ENCODE assay signal across 15 mouse cellular contexts in genomic region chr14:54416830-54417229, GRCm38 (mm10). TPM values are rescaled to one million over a fixed set of nuclear protein-coding genes. Genes with fewer than 3 reads are reported as not detected.
A peak's percentile ranks its signal among the peaks of the same experiment; 100 is the strongest.
DNase-seq lines count a peak whose midpoint lies in the region; ATAC-seq and TF ChIP-seq lines count a peak whose summit lies in the region.
"Had no signal": no experiment of that assay in that cellular context is flagged by ENCODE, and none has a peak within 500 bp of the region (broad histone marks: within the 10 kb centered on the region; RNA-seq: fewer than 3 reads in every experiment).

No protein-coding gene starts in this region.

- dilution Hi-C loops in CH12.LX (cut with MboI; ENCODE audit: extremely low pct_ligation_motif_present, extremely low pct_unique_long_range_greater_than_20kb, low sequenced_read_pairs), result no loop called here

- TF ChIP-seq POLR2A in CH12.LX (IDR thresholded peaks at IDR 0.05; ENCODE audit: low read depth, low read length), result no peak

- no peak overlapping the region for H3K4me3 ChIP-seq in kidney, embryonic 15.5 days (replicated peaks)
- H3K4me3 ChIP-seq in CH12.LX (replicated peaks in 1 of 3; ENCODE audit: low read depth in 2 of 3, low read length in 2 of 3, poor library complexity in 1 of 3), result peak overlapping the region in 2 of 3 experiments; percentile 48 to 64
- peak overlapping the region; percentile 47; the same call in 1 of the 2 replicates for H3K4me3 ChIP-seq in liver, embryonic 13.5 days (replicated peaks)
- H3K4me3 ChIP-seq in layer of hippocampus, adult 2 months, result no peak overlapping the region
- H3K4me3 ChIP-seq: limb, embryonic 13.5 days; midbrain, embryonic 12.5 days; neural tube, embryonic 13.5 days had no signal

- H3K27me3 ChIP-seq in kidney, embryonic 15.5 days, result 0 out of 2 replicates have a peak, but pooled peaks cover 4% of the 10 kb centered on the region
- H3K27me3 ChIP-seq in CH12.LX (replicated peaks), result no peaks in the 10 kb centered on the region
- 0 out of 2 replicates have a peak, but pooled peaks cover 4% of the 10 kb centered on the region for H3K27me3 ChIP-seq in liver, embryonic 13.5 days

- no peaks in the 10 kb centered on the region for H3K36me3 ChIP-seq in kidney, embryonic 15.5 days
- H3K36me3 ChIP-seq in CH12.LX (replicated peaks in 1 of 2; ENCODE audit: control insufficient read depth in 1 of 2, insufficient read depth in 1 of 2, low read length in 1 of 2), result peaks cover 2 to 3% of the 10 kb centered on the region in 2 experiments
- no peaks in the 10 kb centered on the region for H3K36me3 ChIP-seq in liver, embryonic 13.5 days
- H3K36me3 ChIP-seq: embryonic facial prominence, embryonic 15.5 days; forebrain, embryonic 10.5 days; limb, embryonic 13.5 days; midbrain, embryonic 12.5 days; neural tube, embryonic 13.5 days had no signal

- no peak for ATAC-seq in kidney, embryonic 15.5 days (replicated peaks; ENCODE audit: low FRiP score)
- ATAC-seq in liver, embryonic 13.5 days (ENCODE audit: low read depth), result no peak

- H3K79me2 ChIP-seq in CH12.LX (replicated peaks; ENCODE audit: control insufficient read depth, extremely low read depth, insufficient read depth, poor library complexity, severe bottlenecking), result 0 out of 2 replicates have a peak, but pooled peaks cover 5% of the 10 kb centered on the region

- H3K9ac ChIP-seq in kidney, embryonic 15.5 days, result no peak overlapping the region
- H3K9ac ChIP-seq in CH12.LX (ENCODE audit: insufficient read depth, low read depth), result peak overlapping the region; percentile 89; the same call in 1 of the 2 replicates
- peak overlapping the region; percentile 68; the same call in 1 of the 2 replicates for H3K9ac ChIP-seq in liver, embryonic 13.5 days
- H3K9ac ChIP-seq: embryonic facial prominence, embryonic 15.5 days; midbrain, embryonic 12.5 days; neural tube, embryonic 13.5 days had no signal

- no peak for TF ChIP-seq EP300 in CH12.LX (IDR thresholded peaks at IDR 0.05; ENCODE audit: low read length)

- no peak for TF ChIP-seq CTCF in CH12.LX (conservative IDR thresholded peaks at IDR 0.05 in 1 of 2, IDR thresholded peaks at IDR 0.05 in 1 of 2; ENCODE audit: low read depth in 2 of 2, low read length in 2 of 2)
- TF ChIP-seq CTCF in layer of hippocampus, adult 2 months (conservative IDR thresholded peaks at IDR 0.05), result no peak

- H3K9me3 ChIP-seq in kidney, embryonic 15.5 days (replicated peaks), result no peaks in the 10 kb centered on the region
- H3K9me3 ChIP-seq in CH12.LX (replicated peaks; ENCODE audit: low read length), result no peaks in the 10 kb centered on the region
- H3K9me3 ChIP-seq in liver, embryonic 13.5 days (replicated peaks), result no peaks in the 10 kb centered on the region
- H3K9me3 ChIP-seq: embryonic facial prominence, embryonic 15.5 days; forebrain, embryonic 10.5 days; limb, embryonic 13.5 days; midbrain, embryonic 12.5 days; neural tube, embryonic 13.5 days had no signal

- H3K27ac ChIP-seq in kidney, embryonic 15.5 days, result no peak overlapping the region
- H3K27ac ChIP-seq in CH12.LX (ENCODE audit: insufficient read depth, low read depth), result peak overlapping the region; percentile 77
- H3K27ac ChIP-seq in liver, embryonic 13.5 days, result no peak overlapping the region
- H3K27ac ChIP-seq in layer of hippocampus, adult 2 months, result no peak overlapping the region
- H3K27ac ChIP-seq: embryonic facial prominence, embryonic 15.5 days; limb, embryonic 13.5 days; midbrain, embryonic 12.5 days; neural tube, embryonic 13.5 days had no signal

- no peak for TF ChIP-seq RAD21 in CH12.LX (IDR thresholded peaks at IDR 0.05; ENCODE audit: low read depth, low read length)

- H3K4me1 ChIP-seq in kidney, embryonic 15.5 days, result peaks cover 38% of the 10 kb centered on the region
- peaks cover 3 to 49% of the 10 kb centered on the region in 2 experiments for H3K4me1 ChIP-seq in CH12.LX (ENCODE audit: control insufficient read depth in 1 of 2, insufficient read depth in 2 of 2)
- peaks cover 43% of the 10 kb centered on the region for H3K4me1 ChIP-seq in liver, embryonic 13.5 days (replicated peaks)

- DNase-seq in kidney, postnatal 4 days, result no peak
- DNase-seq in 416B (ENCODE audit: low read depth) (peak; percentile 26), CH12.LX (ENCODE audit: extremely low read depth) (no peak)
- DNase-seq in liver, embryonic 13.5 days, result no peak
- DNase-seq in layer of hippocampus, adult 2 months (ENCODE audit: low spot score in 2 of 2), result no peak
- no peak for DNase-seq in cerebellum, postnatal 10 days
- DNase-seq: cerebellum, postnatal 14 days; gastrocnemius, postnatal 10 days; right cerebral cortex, postnatal 14 days had no signal

- WGBS in kidney, embryonic 15.5 days, result 79% methylated on average over 4 of the region's 4 CpGs
- WGBS in liver, embryonic 13.5 days (ENCODE audit: insufficient replicate concordance), result 66% methylated on average over 4 of the region's 4 CpGs

- peak overlapping the region; percentile 44 for H3K4me2 ChIP-seq in kidney, embryonic 15.5 days
- no peak overlapping the region for H3K4me2 ChIP-seq in CH12.LX (ENCODE audit: insufficient read depth, low read depth, poor library complexity, severe bottlenecking)
- H3K4me2 ChIP-seq in liver, embryonic 13.5 days, result peak overlapping the region; percentile 64

- in situ Hi-C loops in CH12.LX (cut with MboI; ENCODE audit: low pct_ligation_motif_present, low pct_unique_long_range_greater_than_20kb, low sequenced_read_pairs), result loop anchor here (5.0 to 25.0 kb wide), 2 partner anchors 35 to 355 kb away; no protein-coding TSS in a partner anchor

TF ChIP-seq in CH12.LX, 34 proteins besides CTCF, POLR2A, EP300 and RAD21 (continues in another document):
- TF ChIP-seq ZMIZ1 (IDR thresholded peaks at IDR 0.05; ENCODE audit: low read depth, low read length) (no peak), IRF4 (IDR thresholded peaks at IDR 0.05; ENCODE audit: low read depth, low read length) (no peak), TBP (conservative IDR thresholded peaks at IDR 0.05; ENCODE audit: low read depth, low read length) (no peak), NRF1 (IDR thresholded peaks at IDR 0.05; ENCODE audit: low read depth, low read length) (no peak), USF1 (IDR thresholded peaks at IDR 0.05; ENCODE audit: low read depth, low read length) (no peak), NELFE (IDR thresholded peaks at IDR 0.05; ENCODE audit: low read depth, low read length) (no peak), ETS1 (conservative IDR thresholded peaks at IDR 0.05; ENCODE audit: low read depth, low read length) (no peak), SMC3 (IDR thresholded peaks at IDR 0.05; ENCODE audit: low read depth, low read length) (no peak), ZC3H11A (IDR thresholded peaks at IDR 0.05; ENCODE audit: low read depth, low read length) (no peak), ZNF384 (IDR thresholded peaks at IDR 0.05; ENCODE audit: low read depth, low read length) (no peak), E2F4 (IDR thresholded peaks at IDR 0.05; ENCODE audit: insufficient replicate concordance, low read depth, low read length) (no peak), MAZ (IDR thresholded peaks at IDR 0.05; ENCODE audit: low read depth, low read length) (0 out of 2 replicates have a peak, but pooled peaks have one; percentile 33), BHLHE40 (IDR thresholded peaks at IDR 0.05; ENCODE audit: low read depth, low read length) (0 out of 2 replicates have a peak, but pooled peaks have one; percentile 33), CHD2 (IDR thresholded peaks at IDR 0.05; ENCODE audit: low read length) (no peak), USF2 (conservative IDR thresholded peaks at IDR 0.05; ENCODE audit: low read depth, low read length) (no peak), MAX (IDR thresholded peaks at IDR 0.05; ENCODE audit: low read length) (no peak), TCF12 (IDR thresholded peaks at IDR 0.05; ENCODE audit: low read depth, low read length) (no peak), JUND (conservative IDR thresholded peaks at IDR 0.05; ENCODE audit: low read depth, low read length) (no peak)

RNA-seq across cellular contexts. Expression of gene Slc7a7, which starts 0.8 kb away (rescaled TPM):
- polyA plus RNA-seq in kidney, embryonic 15.5 days (2015; fragmentation: Nextera tagmentation; extraction: Ambion mirVana), result 11.0 and 11.4 TPM in 2 replicates
- total RNA-seq in CH12.LX (2012; rRNA removed), result 43.3 and 50.4 TPM in 2 replicates
- 23.8 and 27.8 TPM in 2 replicates for total RNA-seq in CH12.LX (2014; rRNA removed)
- polyA plus RNA-seq in CH12.LX (2012; ENCODE audit: insufficient read length, low read depth), result 40.0 and 45.4 TPM in 2 replicates
- polyA plus RNA-seq in liver, embryonic 13.5 days (2015; fragmentation: Nextera tagmentation; extraction: Ambion mirVana), result 8.6 and 10.3 TPM in 2 replicates
- 1 to 10 TPM; 1.4 to 2.0 TPM for total RNA-seq in layer of hippocampus, adult 2 months (2021)

RNA-seq across cellular contexts. Expression of gene Mrpl52, which starts 9.9 kb away (rescaled TPM):
- 265 and 305 TPM in 2 replicates for polyA plus RNA-seq in kidney, embryonic 15.5 days (2015; fragmentation: Nextera tagmentation; extraction: Ambion mirVana)
- total RNA-seq in CH12.LX (2012; rRNA removed), result 309 and 328 TPM in 2 replicates
- 87.9 and 97.1 TPM in 2 replicates for total RNA-seq in CH12.LX (2014; rRNA removed)
- polyA plus RNA-seq in CH12.LX (2012; ENCODE audit: insufficient read length, low read depth), result 230 and 281 TPM in 2 replicates
- 244 and 265 TPM in 2 replicates for polyA plus RNA-seq in liver, embryonic 13.5 days (2015; fragmentation: Nextera tagmentation; extraction: Ambion mirVana)
- total RNA-seq in layer of hippocampus, adult 2 months (2021), result 100 to 1,000 TPM in 1 of 2 experiments, 10 to 100 TPM in 1; 99.8 to 101 TPM

RNA-seq across cellular contexts. Expression of gene Mmp14, which starts 14.6 kb away (rescaled TPM):
- polyA plus RNA-seq in kidney, embryonic 15.5 days (2015; fragmentation: Nextera tagmentation; extraction: Ambion mirVana), result 155 and 168 TPM in 2 replicates
- total RNA-seq in CH12.LX (2012; rRNA removed) (0.08 and 0.17 TPM in 2 replicates), CH12.LX (2014; rRNA removed) (0.08 and 0.11 TPM in 2 replicates)
- polyA plus RNA-seq in CH12.LX (2012; ENCODE audit: insufficient read length, low read depth), result 0.10 TPM in 1 of 2 replicates, not detected in the other
- polyA plus RNA-seq in liver, embryonic 13.5 days (2015; fragmentation: Nextera tagmentation; extraction: Ambion mirVana), result 19.8 and 23.2 TPM in 2 replicates
- 10 to 100 TPM; 16.1 to 18.4 TPM for total RNA-seq in layer of hippocampus, adult 2 months (2021)

RNA-seq across cellular contexts. Expression of gene Lrp10, which starts 47.1 kb away (rescaled TPM):
- polyA plus RNA-seq in kidney, embryonic 15.5 days (2015; fragmentation: Nextera tagmentation; extraction: Ambion mirVana), result 46.8 and 54.6 TPM in 2 replicates
- total RNA-seq in CH12.LX (2012; rRNA removed) (51.4 and 60.0 TPM in 2 replicates), CH12.LX (2014; rRNA removed) (27.9 and 28.7 TPM in 2 replicates)
- 64.1 and 79.8 TPM in 2 replicates for polyA plus RNA-seq in CH12.LX (2012; ENCODE audit: insufficient read length, low read depth)
- polyA plus RNA-seq in liver, embryonic 13.5 days (2015; fragmentation: Nextera tagmentation; extraction: Ambion mirVana), result 18.4 and 21.2 TPM in 2 replicates
- 10 to 100 TPM; 28.5 to 30.3 TPM for total RNA-seq in layer of hippocampus, adult 2 months (2021)

RNA-seq across cellular contexts. Expression of gene Oxa1l, which starts 56.2 kb away (rescaled TPM):
- polyA plus RNA-seq in kidney, embryonic 15.5 days (2015; fragmentation: Nextera tagmentation; extraction: Ambion mirVana), result 50.9 and 61.0 TPM in 2 replicates
- 37.3 and 38.8 TPM in 2 replicates for total RNA-seq in CH12.LX (2012; rRNA removed)
- 34.6 and 34.7 TPM in 2 replicates for total RNA-seq in CH12.LX (2014; rRNA removed)
- 88.9 and 111 TPM in 2 replicates for polyA plus RNA-seq in CH12.LX (2012; ENCODE audit: insufficient read length, low read depth)
- polyA plus RNA-seq in liver, embryonic 13.5 days (2015; fragmentation: Nextera tagmentation; extraction: Ambion mirVana), result 21.4 and 22.3 TPM in 2 replicates
- total RNA-seq in layer of hippocampus, adult 2 months (2021), result 10 to 100 TPM; 52.1 to 54.9 TPM

Comparison
In these comparisons a context has a peak if more than half of its experiments do, and no peak if none do; other contexts are left out.
1. H3K4me3 ChIP-seq: peak in CH12.LX (2 of 3) and liver, embryonic 13.5 days (single experiment); none in kidney, embryonic 15.5 days (single experiment) and layer of hippocampus, adult 2 months (single experiment).
2. RNA of gene Mmp14, which starts 14.6 kb away (polyA plus RNA-seq): 155 to 168 TPM in kidney, embryonic 15.5 days and 19.8 to 23.2 TPM in liver, embryonic 13.5 days; 0.10 TPM in CH12.LX; every median in the first group is over 10 times any median in the second.